Mouse (Mus musculus) stomach, embryonic 15.5 days (tissue): ENCODE data around the gene Epb41l3. TPM values are rescaled to one million over a fixed set of nuclear protein-coding genes. Genes with fewer than 3 reads are reported as not detected.

Source experiments
- ATAC-seq: fragments of 200-750 bp; cut with Nextera tagmentation; 2 replicates; pipeline ENCODE4 v1.8.0; 2017; ENCODE audit warnings: low read depth, moderate number of reproducible peaks, moderate TSS enrichment; ENCODE audit not compliant: insufficient read depth, low FRiP score
- H3K27ac ChIP-seq: fragments of 300-500 bp; sonication (generic); 2 replicates; pipeline ENCODE4 v1.5.1; 2015; ENCODE audit warnings: mild to moderate bottlenecking, inconsistent platforms
- H3K27me3 ChIP-seq: fragments of 300-500 bp; sonication (generic); replicated peaks from 2 replicates; pipeline ENCODE4 v1.6.1; 2015; ENCODE audit warnings: inconsistent platforms
- H3K36me3 ChIP-seq: fragments of 300-500 bp; sonication (generic); 2 replicates; pipeline ENCODE4 v1.6.1; 2015; ENCODE audit warnings: inconsistent platforms
- H3K4me1 ChIP-seq: fragments of 300-500 bp; sonication (generic); 2 replicates; pipeline ENCODE4 v1.6.1; 2015; ENCODE audit warnings: inconsistent platforms
- H3K4me2 ChIP-seq: fragments of 300-500 bp; sonication (generic); 2 replicates; pipeline ENCODE4 v1.6.1; 2015; ENCODE audit warnings: mild to moderate bottlenecking, inconsistent platforms
- H3K4me3 ChIP-seq: fragments of 300-500 bp; sonication (generic); replicated peaks from 2 replicates; pipeline ENCODE4 v1.5.1; 2015; ENCODE audit warnings: inconsistent platforms
- H3K9ac ChIP-seq: fragments of 300-500 bp; sonication (generic); 2 replicates; pipeline ENCODE4 v1.6.1; 2015; ENCODE audit warnings: inconsistent platforms
- H3K9me3 ChIP-seq: fragments of 300-500 bp; sonication (generic); 2 replicates; pipeline ENCODE4 v1.6.1; 2016; ENCODE audit warnings: inconsistent platforms
- WGBS: fragments of 180-500 bp; shearing (Covaris S2); methylation state at CpG from one replicate; pipeline ENCODE4 v1.1.7; 2015; 5-methylcytosine and 5-hydroxymethylcytosine counted together
- polyA plus RNA-seq: library from polyadenylated mRNA; unstranded; fragments of >200 nt; fragmentation: Nextera tagmentation; extraction: Ambion mirVana; gene quantifications from 2 replicates; pipeline ENCODE4 v1.2.1, GENCODE M21; 2015

The Epb41l3 gene
- polyA plus RNA-seq = 57.2 and 71.0 TPM in 2 replicates

DNA sequence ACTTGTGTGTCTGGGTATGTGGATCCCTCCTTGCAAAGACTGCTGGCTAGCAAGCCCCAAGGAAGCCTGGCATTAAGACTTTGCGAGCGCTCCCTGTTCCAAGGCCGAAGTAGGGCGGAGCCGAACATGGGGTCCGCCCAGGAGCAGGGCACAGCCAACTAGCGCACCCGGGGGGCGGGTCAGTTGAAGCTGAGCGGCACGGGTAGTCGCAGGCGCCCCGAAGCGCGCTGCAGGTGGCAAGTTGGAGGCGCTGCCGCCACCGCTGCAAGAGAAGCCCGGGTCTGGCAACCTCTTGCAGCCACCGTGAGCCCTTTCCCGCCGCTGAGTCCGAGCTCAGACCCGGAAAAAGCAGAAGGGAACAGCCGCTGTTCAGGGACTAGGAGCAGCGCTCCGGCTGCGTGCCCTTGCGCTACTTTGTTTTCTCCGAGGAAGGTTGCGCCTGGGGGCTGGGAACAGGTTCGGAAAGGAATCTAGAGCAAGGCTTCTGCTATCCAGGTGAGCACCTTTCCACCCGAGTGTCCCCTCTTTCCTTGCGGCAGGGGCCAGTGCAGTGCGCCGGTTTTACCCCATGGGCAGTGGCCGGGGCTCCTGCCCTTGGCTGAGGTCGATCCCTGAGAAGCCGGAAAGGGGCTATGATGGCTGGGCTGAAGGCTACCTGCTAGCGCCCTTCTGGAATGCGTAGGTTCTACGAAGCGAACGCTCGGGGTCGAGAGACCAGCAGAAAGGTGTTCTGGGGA, at the start of gene Epb41l3:
Epb41l3 (plus strand) TSS at position 183 of the 737 bp plus-strand sequence.
- Histone ChIP-seq H3K9me3 (no peaks in the 10 kb centered on the region), H3K4me2 (peak within 1 kb of the TSS; percentile 93), H3K9ac (peak within 1 kb of the TSS; percentile 23; the same call in 1 of the 2 replicates), H3K27me3 (peaks cover 24% of the 10 kb centered on the region; the same call in 1 of the 2 replicates), H3K4me1 (peaks cover 10% of the 10 kb centered on the region; the same call in 1 of the 2 replicates), H3K36me3 (no peaks in the 10 kb centered on the region), H3K4me3 (peak within 1 kb of the TSS; percentile 48), H3K27ac (no peak within 1 kb of the TSS)
- under 1% methylated on average over 47 of the region's 47 CpGs for WGBS
- peak; percentile 96 for ATAC-seq

DNA sequence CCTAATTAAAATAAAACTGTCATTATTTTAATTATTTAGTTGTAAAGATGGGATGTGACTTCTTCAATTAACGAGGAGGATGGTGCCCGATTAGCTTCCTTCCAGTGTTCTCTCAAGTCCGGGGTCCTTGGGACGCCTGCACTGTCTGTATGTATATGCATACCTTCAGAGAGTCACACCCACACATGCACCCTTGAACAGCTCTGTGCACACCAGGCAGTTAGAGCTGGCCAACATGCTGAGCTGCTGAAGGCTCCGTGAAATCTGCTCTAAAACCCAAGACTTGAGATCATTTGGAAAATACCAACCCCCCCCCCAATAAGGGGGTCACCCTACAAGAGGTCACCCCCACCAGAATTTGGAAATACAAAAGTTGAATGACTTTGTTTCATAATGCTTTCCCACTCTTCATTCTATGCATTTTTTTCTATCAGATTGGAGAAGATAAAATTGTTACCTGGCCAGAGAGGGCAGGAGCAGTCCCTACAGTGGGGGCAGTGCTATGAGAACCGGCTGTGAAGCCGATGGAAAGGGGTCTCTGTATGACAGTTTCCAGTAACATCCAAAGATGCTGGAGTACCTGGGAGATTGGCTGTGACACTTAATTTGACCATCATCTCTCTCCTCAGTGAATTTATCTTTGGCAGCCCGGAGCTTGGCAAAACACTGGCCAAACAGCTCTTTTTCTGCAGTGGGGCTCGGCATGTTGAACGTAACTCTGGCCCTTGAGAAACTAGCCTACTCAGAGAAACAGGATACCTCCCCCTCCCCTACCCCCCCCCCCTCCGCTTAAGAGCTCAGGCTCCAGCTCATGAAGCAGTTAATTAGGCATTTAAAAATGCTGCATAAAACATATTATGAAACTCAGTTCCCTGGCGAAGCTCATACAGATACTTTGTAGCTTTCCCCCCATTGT, 36.5 kb upstream of the Epb41l3 start:
- ATAC-seq = no peak
- no peak overlapping the region for H3K9ac ChIP-seq
- no peaks in the 10 kb centered on the region for H3K9me3 ChIP-seq
- H3K27me3 ChIP-seq = no peaks in the 10 kb centered on the region
- H3K36me3 ChIP-seq = no peaks in the 10 kb centered on the region
- H3K4me2 ChIP-seq = no peak overlapping the region
- no peaks in the 10 kb centered on the region for H3K4me1 ChIP-seq
- no peak overlapping the region for H3K27ac ChIP-seq
- no peak overlapping the region for H3K4me3 ChIP-seq
- 70% methylated on average over 12 of the region's 12 CpGs for WGBS

DNA sequence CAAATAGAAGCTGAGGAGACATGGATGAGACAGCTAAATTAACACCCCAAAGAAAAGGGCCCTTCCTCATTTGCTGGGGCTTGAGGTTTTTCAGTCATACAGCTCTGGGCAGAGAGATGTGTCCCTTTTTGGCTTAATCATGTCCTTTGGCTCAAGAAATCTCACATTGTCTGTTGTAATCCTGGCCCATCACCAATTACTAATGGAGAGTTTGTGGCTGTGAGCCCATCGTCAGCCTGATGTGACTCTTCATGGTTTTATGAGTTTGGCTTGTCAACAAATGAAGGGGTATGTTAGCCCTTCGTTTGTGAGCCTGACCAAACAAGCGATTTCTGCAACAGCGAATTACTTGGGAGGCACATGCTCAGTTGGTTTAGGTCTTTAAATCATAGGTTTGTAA, 34.0 kb upstream of the Epb41l3 start:
- Histone ChIP-seq H3K27ac (no peak overlapping the region), H3K27me3 (no peaks in the 10 kb centered on the region), H3K4me1 (no peaks in the 10 kb centered on the region), H3K9ac (no peak overlapping the region), H3K4me2 (no peak overlapping the region), H3K4me3 (no peak overlapping the region), H3K36me3 (no peaks in the 10 kb centered on the region), H3K9me3 (no peaks in the 10 kb centered on the region)
- 50% methylated on average over 4 of the region's 4 CpGs for WGBS
- ATAC-seq = no peak

DNA sequence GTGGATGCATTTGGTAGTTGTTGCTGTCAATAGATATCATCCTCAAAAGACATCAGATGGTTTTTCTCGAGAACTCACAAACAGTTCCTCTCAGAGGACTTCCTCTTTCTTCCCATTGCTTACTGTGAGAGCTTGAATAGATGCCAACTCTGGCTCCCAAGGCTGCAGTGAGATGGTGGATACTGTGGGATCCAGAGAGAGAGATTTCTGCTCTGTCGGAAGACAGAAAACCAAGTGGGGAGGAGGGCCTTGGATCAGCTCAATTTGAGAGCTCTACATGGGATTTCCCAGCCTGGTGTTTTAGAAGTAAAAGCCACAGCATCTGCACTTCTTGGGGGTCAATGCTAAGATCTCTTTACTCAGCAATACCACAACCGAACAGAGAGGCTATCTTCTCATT, 26.7 kb upstream of the Epb41l3 start:
- no peak overlapping the region for H3K27ac ChIP-seq
- H3K4me3 ChIP-seq = no peak overlapping the region
- H3K27me3 ChIP-seq = no peaks in the 10 kb centered on the region
- WGBS = 62% methylated on average over 3 of the region's 3 CpGs
- no peaks in the 10 kb centered on the region for H3K36me3 ChIP-seq
- ATAC-seq = no peak
- no peaks in the 10 kb centered on the region for H3K9me3 ChIP-seq
- H3K9ac ChIP-seq = no peak overlapping the region
- H3K4me1 ChIP-seq = no peaks in the 10 kb centered on the region
- no peak overlapping the region for H3K4me2 ChIP-seq

DNA sequence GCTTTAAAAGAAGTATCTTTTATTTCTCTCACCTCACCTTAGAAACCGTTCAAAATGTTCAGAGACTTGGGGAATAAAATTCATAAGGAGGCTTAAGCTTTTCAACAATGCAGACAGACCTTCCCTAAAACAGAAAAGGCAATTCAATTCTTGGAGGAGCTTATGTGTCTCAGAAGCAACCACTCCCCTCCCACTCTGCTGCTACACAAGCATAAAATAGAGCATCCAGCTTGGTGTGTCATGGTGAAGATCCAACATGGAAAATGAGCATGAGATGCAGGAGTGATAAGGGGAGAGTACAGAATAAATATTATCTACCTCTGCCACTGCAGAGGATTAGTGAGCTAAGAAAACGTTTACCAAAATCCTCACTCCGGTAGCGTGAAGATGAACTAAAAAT, 21.5 kb upstream of the Epb41l3 start:
- Histone ChIP-seq H3K4me1 (no peaks in the 10 kb centered on the region), H3K9me3 (no peaks in the 10 kb centered on the region), H3K9ac (no peak overlapping the region), H3K4me2 (no peak overlapping the region), H3K27ac (no peak overlapping the region), H3K36me3 (no peaks in the 10 kb centered on the region), H3K27me3 (no peaks in the 10 kb centered on the region), H3K4me3 (no peak overlapping the region)
- WGBS = 57% methylated on average over 4 of the region's 4 CpGs
- no peak for ATAC-seq

DNA sequence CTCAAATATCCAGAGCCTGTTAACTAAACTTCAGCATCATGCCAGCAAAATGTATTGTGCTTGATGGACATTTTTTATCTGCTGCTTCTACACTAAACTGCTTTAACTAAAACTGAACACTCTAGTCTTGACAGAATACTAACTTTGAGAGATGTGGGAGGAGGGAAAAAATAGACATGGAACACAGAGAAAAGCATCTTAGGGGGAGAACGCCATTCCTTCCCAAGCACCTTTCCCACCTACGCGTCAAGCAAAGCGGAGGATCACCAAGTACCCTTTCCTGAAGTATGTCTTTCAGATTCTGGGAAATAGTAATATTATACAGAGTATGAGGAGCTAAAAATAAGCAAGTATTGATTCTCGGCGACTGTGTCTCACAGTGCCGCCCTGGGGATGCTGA, 15.7 kb upstream of the Epb41l3 start:
- WGBS = 79% methylated on average over 7 of the region's 7 CpGs
- Histone ChIP-seq H3K4me2 (no peak overlapping the region), H3K36me3 (no peaks in the 10 kb centered on the region)

DNA sequence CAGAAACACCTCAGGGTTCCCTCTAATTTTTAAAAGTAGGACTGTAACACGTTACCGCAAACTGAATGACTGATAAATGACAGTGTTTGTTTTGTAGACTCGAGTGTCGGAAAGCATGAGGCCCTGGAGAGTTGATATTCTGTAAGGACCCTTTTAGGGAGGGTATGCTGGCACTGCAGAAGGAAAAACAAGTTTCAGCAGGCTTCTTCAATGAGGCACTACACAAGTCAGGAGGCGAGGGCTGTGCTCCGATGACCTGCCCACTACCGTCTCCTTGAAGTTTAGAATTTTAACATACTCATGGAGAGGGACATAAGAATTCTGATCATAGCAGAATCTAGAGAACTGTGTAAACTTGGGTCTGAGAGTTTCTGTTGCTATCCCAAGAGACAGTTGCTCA, 15.1 kb upstream of the Epb41l3 start:
- 66% methylated on average over 7 of the region's 7 CpGs for WGBS
- H3K4me3 ChIP-seq = no peak overlapping the region

More for the DNA sequence above, 15.7 kb upstream of the Epb41l3 start:
- Histone ChIP-seq H3K27me3 (no peaks in the 10 kb centered on the region), H3K9ac (no peak overlapping the region), H3K4me3 (no peak overlapping the region), H3K4me1 (0 out of 2 replicates have a peak, but pooled peaks cover 5% of the 10 kb centered on the region), H3K27ac (no peak overlapping the region), H3K9me3 (no peaks in the 10 kb centered on the region)
- ATAC-seq = no peak

DNA sequence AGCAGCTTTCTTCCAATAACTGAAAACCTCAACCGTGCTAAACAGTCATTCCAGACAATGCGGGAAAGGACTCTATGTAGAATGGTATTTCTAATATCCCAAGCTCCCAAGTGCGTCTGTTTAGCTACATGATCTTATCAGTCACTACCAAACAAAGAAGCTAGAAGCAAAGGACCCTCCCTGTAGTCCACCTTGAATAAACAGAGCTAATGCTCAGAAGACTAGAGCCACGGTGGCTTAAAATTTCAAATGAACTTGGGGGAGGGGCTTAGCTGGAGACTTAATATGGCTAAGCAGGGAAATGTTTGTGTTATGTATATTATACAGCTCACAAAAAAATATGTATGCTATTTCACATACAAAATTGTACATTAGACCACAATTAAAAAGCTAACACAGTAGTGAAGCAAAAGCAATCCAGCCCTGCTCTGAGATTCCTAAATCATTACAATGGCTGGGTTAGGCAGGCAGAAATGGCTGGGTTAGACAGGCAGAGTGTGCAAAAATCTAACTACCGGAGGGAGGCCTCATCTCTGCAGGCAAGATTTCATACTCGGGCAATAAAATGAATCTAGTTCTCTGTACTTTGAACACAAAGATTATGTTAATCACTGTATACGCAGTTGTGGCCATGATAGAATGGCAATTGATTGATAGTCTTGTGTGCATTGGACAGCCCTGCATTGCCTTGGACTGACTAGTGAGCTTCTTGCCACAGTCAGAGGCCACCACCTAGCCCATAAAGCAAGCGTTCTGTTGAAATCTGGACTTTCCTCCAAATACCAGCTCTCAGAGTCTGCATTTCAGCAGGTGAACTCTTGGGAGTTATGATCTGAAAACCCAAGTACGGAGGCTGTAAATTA, 13.4 kb upstream of the Epb41l3 start:
- Histone ChIP-seq H3K9ac (no peak overlapping the region), H3K27me3 (no peaks in the 10 kb centered on the region), H3K4me2 (no peak overlapping the region), H3K27ac (peak overlapping the region; percentile 44; the same call in 1 of the 2 replicates), H3K4me1 (0 out of 2 replicates have a peak, but pooled peaks cover 5% of the 10 kb centered on the region), H3K36me3 (no peaks in the 10 kb centered on the region), H3K9me3 (no peaks in the 10 kb centered on the region), H3K4me3 (no peak overlapping the region)
- 51% methylated on average over 9 of the region's 9 CpGs for WGBS
- ATAC-seq = 0 out of 2 replicates have a peak, but pooled peaks have one; percentile 58

More for the DNA sequence above, 15.1 kb upstream of the Epb41l3 start:
- no peak overlapping the region for H3K9ac ChIP-seq
- H3K4me2 ChIP-seq = no peak overlapping the region
- no peak overlapping the region for H3K27ac ChIP-seq
- no peaks in the 10 kb centered on the region for H3K36me3 ChIP-seq
- H3K4me1 ChIP-seq = 0 out of 2 replicates have a peak, but pooled peaks cover 5% of the 10 kb centered on the region
- H3K9me3 ChIP-seq = no peaks in the 10 kb centered on the region
- H3K27me3 ChIP-seq = no peaks in the 10 kb centered on the region
- ATAC-seq = no peak

DNA sequence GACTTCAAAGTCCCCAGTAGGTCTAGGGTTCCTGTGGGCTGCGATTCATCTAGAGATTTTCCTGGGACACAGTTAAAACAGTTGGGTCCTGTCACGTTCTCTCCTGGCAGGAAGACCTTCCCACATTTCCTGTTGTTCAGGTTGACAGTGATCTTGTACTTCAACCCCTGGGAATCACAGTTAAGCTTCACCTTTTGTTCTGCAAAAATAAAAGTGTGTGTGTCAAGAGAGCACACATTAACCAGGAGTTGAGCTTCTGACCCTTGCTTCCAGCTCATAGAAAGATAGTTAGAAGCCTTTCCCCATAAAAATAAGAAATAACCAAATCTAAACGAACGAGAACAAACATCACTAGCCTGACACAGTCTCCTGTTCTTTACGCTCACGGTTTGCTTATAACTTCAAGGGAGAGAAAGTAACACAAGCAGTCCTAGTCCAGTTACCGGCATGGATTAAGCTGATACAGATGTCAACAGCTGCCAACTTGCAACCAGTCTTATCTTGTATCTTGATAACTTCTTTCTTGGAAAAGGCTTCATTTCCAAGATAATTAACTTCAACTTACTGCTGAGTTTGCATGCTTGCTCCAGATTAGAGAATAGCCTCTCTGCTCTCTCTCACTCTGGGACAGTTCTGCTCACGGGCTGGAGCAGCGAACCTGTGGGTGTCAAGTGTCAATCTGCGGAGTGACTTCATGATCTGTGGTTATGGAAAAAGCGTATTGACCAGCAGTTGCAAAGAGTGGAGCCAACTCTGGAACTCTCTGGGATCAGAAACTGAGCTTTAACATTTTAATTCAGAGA, 7.3 kb upstream of the Epb41l3 start:
- H3K9me3 ChIP-seq = no peaks in the 10 kb centered on the region
- no peaks in the 10 kb centered on the region for H3K27me3 ChIP-seq
- 37% methylated on average over 11 of the region's 11 CpGs for WGBS
- no peak overlapping the region for H3K9ac ChIP-seq
- ATAC-seq = no peak
- H3K4me3 ChIP-seq = no peak overlapping the region
- H3K27ac ChIP-seq = no peak overlapping the region
- no peak overlapping the region for H3K4me2 ChIP-seq
- no peaks in the 10 kb centered on the region for H3K36me3 ChIP-seq
- H3K4me1 ChIP-seq = no peaks in the 10 kb centered on the region

DNA sequence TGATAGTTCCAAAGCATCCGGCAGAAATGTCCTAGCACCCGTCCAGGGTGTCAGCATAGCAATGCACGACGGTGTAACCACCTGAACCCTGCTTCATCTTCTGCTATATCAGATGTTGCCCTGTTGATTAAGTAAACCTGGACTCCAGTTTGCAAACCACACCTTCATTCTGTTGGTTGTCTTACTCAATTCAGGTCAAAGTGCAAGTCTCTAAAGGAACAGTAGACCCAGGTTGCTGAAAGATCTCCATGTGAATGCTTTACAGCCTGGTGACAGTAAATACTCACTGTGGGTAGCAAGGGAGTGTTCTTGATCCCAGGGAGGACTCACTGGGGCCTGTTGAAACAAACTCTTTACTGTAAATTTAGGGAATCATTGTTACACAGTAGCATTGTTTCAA, 1.4 kb upstream of the Epb41l3 start:
- Histone ChIP-seq H3K9me3 (no peaks in the 10 kb centered on the region), H3K9ac (no peak overlapping the region), H3K4me1 (peaks cover 10% of the 10 kb centered on the region; the same call in 1 of the 2 replicates), H3K27me3 (peaks cover 24% of the 10 kb centered on the region; the same call in 1 of the 2 replicates), H3K4me3 (no peak overlapping the region), H3K36me3 (no peaks in the 10 kb centered on the region), H3K4me2 (no peak overlapping the region), H3K27ac (no peak overlapping the region)
- 76% methylated on average over 4 of the region's 4 CpGs for WGBS
- no peak for ATAC-seq
